Mouse (Mus musculus): ENCODE results near the gene Neu4. TPM values are rescaled to one million over a fixed set of nuclear protein-coding genes. Genes with fewer than 3 reads are reported as not detected.
"Not testable (repeated sequence)": the region's sequence is repeated elsewhere in the genome, so short reads cannot be mapped to it uniquely, and the experiment has no call there.

The Neu4 gene
- not detected in 2 replicates for polyA plus RNA-seq (2011; ENCODE audit: insufficient read depth, insufficient read length, low replicate concordance, missing spikeins)

- Histone ChIP-seq H3K4me1 (ENCODE audit: control insufficient read depth, insufficient read depth, low read length) (no peaks in the 10 kb centered on the region), H3K27ac (ENCODE audit: control insufficient read depth, insufficient read depth, low read depth, low read length, poor library complexity) (no peak within 1 kb of the TSS), H3K4me3 (replicated peaks; ENCODE audit: control insufficient read depth, low read depth, low read length) (no peak within 1 kb of the TSS)
- 91% methylated on average over 6 of the region's 6 CpGs for WGBS
- TF ChIP-seq CTCF (IDR thresholded peaks at IDR 0.05; ENCODE audit: control insufficient read depth, insufficient read depth, low read length) (no peak), POLR2A (IDR thresholded peaks at IDR 0.05; ENCODE audit: borderline replicate concordance, control insufficient read depth, low read depth, low read length) (no peak)
These were observed at the start of gene Neu4 for GRCm38 (mm10) chr1:94020151-94020550. Gene Neu4 (plus strand): TSS chr1:94020451.

GRCm38 (mm10) chr1:93970797-93971196, 49.5 kb upstream of the Neu4 start:
- H3K4me1 ChIP-seq (ENCODE audit: control insufficient read depth, insufficient read depth, low read length); H3K4me3 ChIP-seq (replicated peaks; ENCODE audit: control insufficient read depth, low read depth, low read length); H3K27ac ChIP-seq (ENCODE audit: control insufficient read depth, insufficient read depth, low read depth, low read length, poor library complexity): not testable (repeated sequence)
- WGBS = no CpG with 5 or more reads among the region's 4 CpGs

GRCm38 (mm10) chr1:93975764-93976163, 44.5 kb upstream of the Neu4 start:
- WGBS = 19% methylated on average over 2 of the region's 4 CpGs
- not testable (repeated sequence) for H3K4me3 ChIP-seq (replicated peaks; ENCODE audit: control insufficient read depth, low read depth, low read length); H3K4me1 ChIP-seq (ENCODE audit: control insufficient read depth, insufficient read depth, low read length); H3K27ac ChIP-seq (ENCODE audit: control insufficient read depth, insufficient read depth, low read depth, low read length, poor library complexity)

GRCm38 (mm10) chr1:93978287-93978686, 42.0 kb upstream of the Neu4 start:
- WGBS = no CpG with 5 or more reads among the region's 7 CpGs
- not testable (repeated sequence) for H3K4me3 ChIP-seq (replicated peaks; ENCODE audit: control insufficient read depth, low read depth, low read length); H3K27ac ChIP-seq (ENCODE audit: control insufficient read depth, insufficient read depth, low read depth, low read length, poor library complexity); H3K4me1 ChIP-seq (ENCODE audit: control insufficient read depth, insufficient read depth, low read length)

DNA sequence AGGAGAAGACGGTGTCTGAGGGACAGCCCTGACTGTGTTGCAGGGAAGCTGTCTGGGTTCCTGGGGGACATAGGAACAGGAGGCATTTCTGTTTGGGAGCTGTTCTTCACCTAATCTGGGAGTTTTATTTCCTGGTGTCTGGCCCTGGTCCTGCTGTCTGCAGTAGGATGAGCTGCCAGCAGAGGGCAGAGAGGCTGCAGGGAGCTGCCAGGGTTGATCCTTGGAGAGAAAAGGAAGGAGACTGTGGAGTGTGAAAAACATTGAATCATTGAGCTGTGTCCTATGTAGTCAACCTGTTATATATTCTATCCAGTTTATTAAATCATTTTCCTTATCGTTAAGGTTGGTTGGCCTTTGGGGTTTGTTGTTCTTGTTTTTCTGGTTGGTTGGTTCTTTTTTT, 39.3 kb upstream of the Neu4 start:
- H3K4me3 ChIP-seq (replicated peaks; ENCODE audit: control insufficient read depth, low read depth, low read length); H3K27ac ChIP-seq (ENCODE audit: control insufficient read depth, insufficient read depth, low read depth, low read length, poor library complexity); H3K4me1 ChIP-seq (ENCODE audit: control insufficient read depth, insufficient read depth, low read length): not testable (repeated sequence)
- no CpG with 5 or more reads among the region's 2 CpGs for WGBS

DNA sequence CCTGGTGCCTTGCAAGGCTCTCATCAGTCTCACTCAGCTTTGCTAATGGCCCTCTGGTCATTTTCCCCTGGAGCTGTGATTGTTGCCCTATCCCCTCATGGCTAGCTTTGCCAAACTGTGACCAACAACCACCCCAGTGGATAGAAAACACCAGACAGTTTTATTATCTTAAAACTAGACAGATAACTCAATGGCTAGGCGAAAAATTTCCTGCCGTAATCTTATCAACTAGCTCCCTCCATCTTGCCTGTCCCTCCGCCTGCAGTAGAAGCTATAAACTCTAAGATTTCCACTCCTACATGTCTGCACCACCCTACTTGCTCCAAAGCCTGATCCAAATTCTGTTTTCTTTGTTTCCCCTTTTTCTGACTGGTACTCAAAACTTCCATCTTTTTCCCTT, 34.1 kb upstream of the Neu4 start:
- H3K27ac ChIP-seq (ENCODE audit: control insufficient read depth, insufficient read depth, low read depth, low read length, poor library complexity) = no peak overlapping the region
- no peak overlapping the region for H3K4me3 ChIP-seq (replicated peaks; ENCODE audit: control insufficient read depth, low read depth, low read length)
- no peaks in the 10 kb centered on the region for H3K4me1 ChIP-seq (ENCODE audit: control insufficient read depth, insufficient read depth, low read length)
- 69% methylated on average over 3 of the region's 3 CpGs for WGBS
- TF ChIP-seq POLR2A (IDR thresholded peaks at IDR 0.05; ENCODE audit: borderline replicate concordance, control insufficient read depth, low read depth, low read length) (no peak), CTCF (IDR thresholded peaks at IDR 0.05; ENCODE audit: control insufficient read depth, insufficient read depth, low read length) (no peak)

DNA sequence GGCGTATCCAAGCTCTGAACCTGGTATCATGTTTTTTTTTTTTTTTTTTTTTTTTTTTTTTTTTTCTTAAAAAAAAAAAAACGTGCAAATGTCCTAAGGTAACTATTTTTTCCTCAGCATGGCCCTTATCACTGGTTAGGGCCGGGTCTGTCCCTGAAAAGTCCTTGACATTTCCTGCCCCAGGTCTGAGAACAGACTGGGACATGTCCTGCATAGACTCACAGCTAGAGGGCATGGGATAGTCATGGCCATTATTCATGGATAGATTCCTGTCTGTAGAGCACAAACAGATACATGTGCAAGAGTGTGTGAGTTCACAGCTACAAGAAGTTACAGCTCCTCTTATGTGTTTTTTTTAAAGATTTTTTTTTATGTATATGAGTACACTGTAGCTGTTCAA, 31.5 kb upstream of the Neu4 start:
- 51% methylated on average over 3 of the region's 3 CpGs for WGBS
- TF ChIP-seq CTCF (IDR thresholded peaks at IDR 0.05; ENCODE audit: control insufficient read depth, insufficient read depth, low read length) (no peak), POLR2A (IDR thresholded peaks at IDR 0.05; ENCODE audit: borderline replicate concordance, control insufficient read depth, low read depth, low read length) (no peak)
- H3K27ac ChIP-seq (ENCODE audit: control insufficient read depth, insufficient read depth, low read depth, low read length, poor library complexity) = no peak overlapping the region

GRCm38 (mm10) chr1:93990209-93990608, 30.0 kb upstream of the Neu4 start, which contains the start of gene Gal3st2c:
Gene Gal3st2c (plus strand): TSS chr1:93990509.
- 87% methylated on average over 8 of the region's 8 CpGs for WGBS

More for the DNA sequence above, 31.5 kb upstream of the Neu4 start:
- H3K4me1 ChIP-seq (ENCODE audit: control insufficient read depth, insufficient read depth, low read length) = no peaks in the 10 kb centered on the region
- no peak overlapping the region for H3K4me3 ChIP-seq (replicated peaks; ENCODE audit: control insufficient read depth, low read depth, low read length)

DNA sequence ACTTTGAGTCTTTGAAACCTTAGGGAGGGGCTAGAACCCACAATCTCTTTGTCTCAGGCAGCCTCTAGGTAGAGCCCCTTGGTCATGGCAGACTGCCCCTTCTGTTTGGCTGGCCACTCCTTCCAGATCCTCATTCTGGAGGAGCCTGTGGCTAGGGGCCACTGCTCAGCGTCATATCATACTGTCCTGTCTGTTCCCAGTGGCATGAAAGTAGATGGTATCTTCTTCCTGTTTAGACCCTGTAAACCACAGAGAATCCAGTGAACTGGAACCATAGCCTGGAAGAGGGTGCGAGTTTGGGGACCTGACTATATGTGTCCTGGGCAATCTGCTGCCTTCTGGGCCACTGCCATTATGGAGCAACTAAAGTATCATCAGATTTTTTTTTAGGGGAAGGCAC, 29.2 kb upstream of the Neu4 start:
- H3K4me3 ChIP-seq (replicated peaks; ENCODE audit: control insufficient read depth, low read depth, low read length); H3K27ac ChIP-seq (ENCODE audit: control insufficient read depth, insufficient read depth, low read depth, low read length, poor library complexity); H3K4me1 ChIP-seq (ENCODE audit: control insufficient read depth, insufficient read depth, low read length): not testable (repeated sequence)
- 2% methylated on average over 2 of the region's 2 CpGs for WGBS

More at GRCm38 (mm10) chr1:93990209-93990608, 30.0 kb upstream of the Neu4 start, which contains the start of gene Gal3st2c:
- not testable (repeated sequence) for H3K4me3 ChIP-seq (replicated peaks; ENCODE audit: control insufficient read depth, low read depth, low read length); H3K4me1 ChIP-seq (ENCODE audit: control insufficient read depth, insufficient read depth, low read length); H3K27ac ChIP-seq (ENCODE audit: control insufficient read depth, insufficient read depth, low read depth, low read length, poor library complexity)

DNA sequence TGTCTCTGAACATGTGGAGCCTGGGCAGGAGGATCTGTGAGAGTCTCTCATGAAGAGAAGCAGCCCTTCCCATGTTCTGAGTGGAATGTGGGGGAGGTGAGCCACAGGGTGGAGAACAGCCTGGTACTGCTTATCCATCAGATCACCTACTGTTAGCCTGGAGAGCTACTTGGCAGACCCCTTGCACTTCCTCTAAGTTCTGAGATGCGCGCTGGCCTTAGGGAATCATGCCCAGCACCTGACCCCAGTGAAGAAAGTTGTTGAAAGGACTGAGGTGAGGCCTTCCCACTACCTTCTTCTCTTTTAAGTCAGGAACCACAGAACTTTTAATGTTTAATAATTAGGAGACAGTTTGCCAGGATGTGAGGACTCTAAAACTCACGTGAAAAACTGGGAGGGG, 28.8 kb upstream of the Neu4 start:
- H3K27ac ChIP-seq (ENCODE audit: control insufficient read depth, insufficient read depth, low read depth, low read length, poor library complexity); H3K4me1 ChIP-seq (ENCODE audit: control insufficient read depth, insufficient read depth, low read length); H3K4me3 ChIP-seq (replicated peaks; ENCODE audit: control insufficient read depth, low read depth, low read length): not testable (repeated sequence)
- 64% methylated on average over 3 of the region's 3 CpGs for WGBS
